Mouse (Mus musculus) liver, embryonic 13.5 days (tissue): Measurements from ENCODE around the gene Camta1. TPM values are rescaled to one million over a fixed set of nuclear protein-coding genes. Genes with fewer than 3 reads are reported as not detected.

ENCODE experiments used
- ATAC-seq: fragments of 200-750 bp; cut with Nextera tagmentation; 2 replicates; pipeline ENCODE4 v1.8.0; 2017; ENCODE audit warnings: low read depth, mild to moderate bottlenecking, moderate number of reproducible peaks, moderate library complexity
- DNase-seq: peaks from one replicate; pipeline ENCODE4 v3.0.0; 2022
- H3K27ac ChIP-seq: fragments of 300-500 bp; sonication (generic); 2 replicates; pipeline ENCODE4 v1.5.1; 2015; ENCODE audit warnings: moderate library complexity, mild to moderate bottlenecking, inconsistent platforms
- H3K27me3 ChIP-seq: fragments of 300-500 bp; sonication (generic); 2 replicates; pipeline ENCODE4 v1.6.1; 2015; ENCODE audit warnings: mild to moderate bottlenecking, inconsistent platforms
- H3K36me3 ChIP-seq: fragments of 300-500 bp; sonication (generic); 2 replicates; pipeline ENCODE4 v1.6.1; 2015; ENCODE audit warnings: mild to moderate bottlenecking, inconsistent platforms
- H3K4me1 ChIP-seq: fragments of 300-500 bp; sonication (generic); replicated peaks from 2 replicates; pipeline ENCODE4 v1.6.1; 2015; ENCODE audit warnings: inconsistent platforms
- H3K4me2 ChIP-seq: fragments of 300-500 bp; sonication (generic); 2 replicates; pipeline ENCODE4 v1.6.1; 2015; ENCODE audit warnings: inconsistent platforms, mild to moderate bottlenecking, moderate library complexity
- H3K4me3 ChIP-seq: fragments of 300-500 bp; sonication (generic); replicated peaks from 2 replicates; pipeline ENCODE4 v1.5.1; 2015; ENCODE audit warnings: mild to moderate bottlenecking, inconsistent platforms
- H3K9ac ChIP-seq: fragments of 300-500 bp; sonication (generic); 2 replicates; pipeline ENCODE4 v1.6.1; 2015; ENCODE audit warnings: mild to moderate bottlenecking, inconsistent platforms
- H3K9me3 ChIP-seq: fragments of 300-500 bp; sonication (generic); replicated peaks from 2 replicates; pipeline ENCODE4 v1.6.1; 2016; ENCODE audit warnings: inconsistent platforms
- WGBS: fragments of 180-500 bp; shearing (Covaris S2); methylation state at CpG from one replicate; pipeline ENCODE4 v1.1.7; 2015; ENCODE audit not compliant: insufficient replicate concordance; 5-methylcytosine and 5-hydroxymethylcytosine counted together
- polyA plus RNA-seq: library from polyadenylated mRNA; unstranded; fragments of >200 nt; fragmentation: Nextera tagmentation; extraction: Ambion mirVana; gene quantifications from 2 replicates; pipeline ENCODE4 v1.2.1, GENCODE M21; 2015

The Camta1 gene
- polyA plus RNA-seq, 1 experiment from 2014 or later, result 43.6 TPM

- DNase-seq (no peak), ATAC-seq (peak; percentile 69)
- WGBS, result 55% methylated on average over 12 of the region's 12 CpGs
These were observed 488.7 kb downstream of the Camta1 start for GRCm38 (mm10) chr4:151372855-151373566.

GRCm38 (mm10) chr4:151366941-151367545, 494.6 kb downstream of the Camta1 start:
- H3K4me1 ChIP-seq, result 0 out of 2 replicates have a peak, but pooled peaks cover 2% of the 10 kb centered on the region
- no peaks in the 10 kb centered on the region for H3K36me3 ChIP-seq
- DNase-seq, result no peak
- H3K4me3 ChIP-seq, result no peak overlapping the region
- no peak overlapping the region for H3K27ac ChIP-seq
- no peaks in the 10 kb centered on the region for H3K9me3 ChIP-seq
- no peaks in the 10 kb centered on the region for H3K27me3 ChIP-seq
- no peak overlapping the region for H3K4me2 ChIP-seq
- no peak for ATAC-seq
- 48% methylated on average over 14 of the region's 14 CpGs for WGBS
- H3K9ac ChIP-seq, result no peak overlapping the region

More at GRCm38 (mm10) chr4:151372855-151373566, 488.7 kb downstream of the Camta1 start:
- no peak overlapping the region for H3K4me2 ChIP-seq
- no peak overlapping the region for H3K9ac ChIP-seq
- H3K4me3 ChIP-seq, result no peak overlapping the region
- H3K36me3 ChIP-seq, result no peaks in the 10 kb centered on the region
- H3K27me3 ChIP-seq, result no peaks in the 10 kb centered on the region
- no peaks in the 10 kb centered on the region for H3K9me3 ChIP-seq
- H3K27ac ChIP-seq, result no peak overlapping the region
- 0 out of 2 replicates have a peak, but pooled peaks cover 9% of the 10 kb centered on the region for H3K4me1 ChIP-seq

- Histone ChIP-seq H3K36me3 (no peaks in the 10 kb centered on the region), H3K4me2 (no peak overlapping the region), H3K4me1 (no peaks in the 10 kb centered on the region), H3K9me3 (no peaks in the 10 kb centered on the region), H3K9ac (no peak overlapping the region), H3K4me3 (no peak overlapping the region), H3K27me3 (no peaks in the 10 kb centered on the region), H3K27ac (no peak overlapping the region)
- no peak for DNase-seq
- WGBS, result 66% methylated on average over 20 of the region's 20 CpGs
- ATAC-seq, result no peak
These were observed 500.6 kb downstream of the Camta1 start for GRCm38 (mm10) chr4:151360976-151361673.

- H3K27me3 ChIP-seq, result no peaks in the 10 kb centered on the region
- H3K4me1 ChIP-seq, result no peaks in the 10 kb centered on the region
- WGBS, result 22% methylated on average over 12 of the region's 12 CpGs
- H3K9me3 ChIP-seq, result no peaks in the 10 kb centered on the region
- H3K4me2 ChIP-seq, result no peak overlapping the region
- no peaks in the 10 kb centered on the region for H3K36me3 ChIP-seq
- no peak overlapping the region for H3K4me3 ChIP-seq
- H3K9ac ChIP-seq, result no peak overlapping the region
- DNase-seq, result no peak
- no peak for ATAC-seq
- H3K27ac ChIP-seq, result no peak overlapping the region
These were observed 506.2 kb downstream of the Camta1 start for GRCm38 (mm10) chr4:151355505-151355904.

- Histone ChIP-seq H3K4me3 (no peak overlapping the region), H3K27me3 (no peaks in the 10 kb centered on the region), H3K9me3 (no peaks in the 10 kb centered on the region), H3K27ac (no peak overlapping the region), H3K4me2 (no peak overlapping the region), H3K9ac (no peak overlapping the region), H3K4me1 (no peaks in the 10 kb centered on the region), H3K36me3 (no peaks in the 10 kb centered on the region)
- no peak for DNase-seq
- WGBS, result 44% methylated on average over 2 of the region's 2 CpGs
- ATAC-seq, result no peak
These were observed 508.9 kb downstream of the Camta1 start for GRCm38 (mm10) chr4:151352791-151353190.

- no peaks in the 10 kb centered on the region for H3K36me3 ChIP-seq
- no peaks in the 10 kb centered on the region for H3K9me3 ChIP-seq
- H3K4me2 ChIP-seq, result no peak overlapping the region
- no peaks in the 10 kb centered on the region for H3K4me1 ChIP-seq
- 53% methylated on average over 4 of the region's 4 CpGs for WGBS
- H3K27ac ChIP-seq, result no peak overlapping the region
- no peak overlapping the region for H3K4me3 ChIP-seq
- no peak overlapping the region for H3K9ac ChIP-seq
- no peaks in the 10 kb centered on the region for H3K27me3 ChIP-seq
- DNase-seq, result no peak
- ATAC-seq, result no peak
These were observed 509.4 kb downstream of the Camta1 start for GRCm38 (mm10) chr4:151352249-151352648.

- no peaks in the 10 kb centered on the region for H3K36me3 ChIP-seq
- H3K27me3 ChIP-seq, result no peaks in the 10 kb centered on the region
- ATAC-seq, result no peak
- no peaks in the 10 kb centered on the region for H3K9me3 ChIP-seq
- H3K4me1 ChIP-seq, result no peaks in the 10 kb centered on the region
- H3K9ac ChIP-seq, result no peak overlapping the region
- no peak for DNase-seq
- no peak overlapping the region for H3K4me3 ChIP-seq
- no peak overlapping the region for H3K4me2 ChIP-seq
- H3K27ac ChIP-seq, result no peak overlapping the region
- 46% methylated on average over 12 of the region's 12 CpGs for WGBS
These were observed 509.9 kb downstream of the Camta1 start for GRCm38 (mm10) chr4:151351757-151352156.

GRCm38 (mm10) chr4:151347620-151348019, 514.1 kb downstream of the Camta1 start:
- H3K4me1 ChIP-seq, result no peaks in the 10 kb centered on the region
- ATAC-seq, result no peak

GRCm38 (mm10) chr4:151346673-151347072, 515.0 kb downstream of the Camta1 start:
- Histone ChIP-seq H3K27ac (no peak overlapping the region), H3K4me1 (no peaks in the 10 kb centered on the region), H3K9me3 (no peaks in the 10 kb centered on the region), H3K36me3 (no peaks in the 10 kb centered on the region), H3K9ac (no peak overlapping the region), H3K27me3 (no peaks in the 10 kb centered on the region), H3K4me2 (no peak overlapping the region), H3K4me3 (no peak overlapping the region)
- WGBS, result 74% methylated on average over 12 of the region's 12 CpGs
- no peak for DNase-seq
- no peak for ATAC-seq

More at GRCm38 (mm10) chr4:151347620-151348019, 514.1 kb downstream of the Camta1 start:
- Histone ChIP-seq H3K27me3 (no peaks in the 10 kb centered on the region), H3K27ac (no peak overlapping the region), H3K9ac (no peak overlapping the region), H3K4me3 (no peak overlapping the region), H3K36me3 (no peaks in the 10 kb centered on the region), H3K4me2 (no peak overlapping the region), H3K9me3 (no peaks in the 10 kb centered on the region)
- 71% methylated on average over 6 of the region's 6 CpGs for WGBS
- no peak for DNase-seq

- DNase-seq, result no peak
- H3K36me3 ChIP-seq, result no peaks in the 10 kb centered on the region
- no peaks in the 10 kb centered on the region for H3K4me1 ChIP-seq
- H3K27ac ChIP-seq, result no peak overlapping the region
- H3K4me3 ChIP-seq, result no peak overlapping the region
- H3K4me2 ChIP-seq, result no peak overlapping the region
- 78% methylated on average over 10 of the region's 10 CpGs for WGBS
- H3K9ac ChIP-seq, result no peak overlapping the region
- ATAC-seq, result no peak
- no peaks in the 10 kb centered on the region for H3K9me3 ChIP-seq
- no peaks in the 10 kb centered on the region for H3K27me3 ChIP-seq
These were observed 516.9 kb downstream of the Camta1 start for GRCm38 (mm10) chr4:151344811-151345210.

- H3K27me3 ChIP-seq, result no peaks in the 10 kb centered on the region
- H3K4me1 ChIP-seq, result no peaks in the 10 kb centered on the region; the same call in 1 of the 2 replicates
- no peak overlapping the region for H3K27ac ChIP-seq
- H3K4me3 ChIP-seq, result no peak overlapping the region
- H3K36me3 ChIP-seq, result no peaks in the 10 kb centered on the region
- no peaks in the 10 kb centered on the region for H3K9me3 ChIP-seq
- no peak overlapping the region for H3K4me2 ChIP-seq
- DNase-seq, result no peak
- no peak for ATAC-seq
- 68% methylated on average over 7 of the region's 7 CpGs for WGBS
- H3K9ac ChIP-seq, result no peak overlapping the region
These were observed 522.3 kb downstream of the Camta1 start for GRCm38 (mm10) chr4:151339421-151339820.
